Mouse (Mus musculus): ENCODE results near the gene Olfr56. TPM values are rescaled to one million over a fixed set of nuclear protein-coding genes. Genes with fewer than 3 reads are reported as not detected.
"Not testable (repeated sequence)": the region's sequence is repeated elsewhere in the genome, so short reads cannot be mapped to it uniquely, and the experiment has no call there.

Gene Olfr56
- polyA plus RNA-seq, 1 experiment from 2014 or later, result not detected

DNA sequence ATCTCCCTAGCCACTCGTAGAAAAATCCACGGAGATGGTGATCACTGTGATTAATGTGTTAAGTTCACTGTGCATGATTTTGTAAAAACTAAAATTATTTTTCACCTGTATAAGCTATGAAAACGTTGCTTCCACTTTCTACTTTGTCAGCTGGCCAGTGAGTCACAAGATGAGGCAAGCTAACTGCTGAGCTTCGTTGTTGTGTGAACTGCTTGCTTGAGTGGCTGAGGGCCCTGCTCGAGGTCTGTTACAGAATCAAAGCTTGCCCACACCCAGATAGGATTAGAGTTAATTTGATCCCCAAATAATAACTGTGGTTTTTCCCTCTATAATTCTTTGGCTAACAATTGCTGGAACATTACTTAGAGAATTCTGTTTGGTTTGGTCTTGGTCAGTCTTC, 73.2 kb downstream of the Olfr56 start:
- not testable (repeated sequence) for ATAC-seq (ENCODE audit: insufficient read depth); H3K27ac ChIP-seq (ENCODE audit: low read depth); DNase-seq; H3K9me3 ChIP-seq (ENCODE audit: low read depth, low read length); H3K4me2 ChIP-seq; H3K9ac ChIP-seq; H3K4me3 ChIP-seq (ENCODE audit: low read depth, low read length); H3K27me3 ChIP-seq (ENCODE audit: insufficient read depth, low read length); H3K36me3 ChIP-seq (ENCODE audit: insufficient read depth); H3K4me1 ChIP-seq (ENCODE audit: insufficient read depth)
- WGBS, result no CpG with 5 or more reads among the region's 5 CpGs

DNA sequence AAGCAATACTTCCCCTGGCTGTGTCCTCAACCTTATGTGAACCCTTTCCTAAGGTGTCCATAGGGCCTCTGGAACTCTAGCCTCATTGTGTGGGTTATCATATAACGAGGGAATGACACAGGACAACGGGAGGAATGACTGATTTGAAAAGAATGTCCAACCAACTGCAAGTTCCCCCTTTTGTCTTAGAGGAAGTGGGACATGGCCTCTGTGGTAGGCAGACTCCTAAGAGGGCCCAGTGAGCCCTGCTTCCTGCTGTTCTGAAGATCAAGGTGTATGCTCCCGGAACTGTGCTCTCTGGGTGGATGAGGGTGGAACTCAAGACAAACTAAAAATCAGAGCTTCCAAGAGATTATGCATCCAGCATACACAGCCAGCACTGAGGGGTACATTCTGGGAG, 81.4 kb downstream of the Olfr56 start:
- H3K4me1 ChIP-seq (ENCODE audit: insufficient read depth); H3K27ac ChIP-seq (ENCODE audit: low read depth); H3K27me3 ChIP-seq (ENCODE audit: insufficient read depth, low read length); H3K36me3 ChIP-seq (ENCODE audit: insufficient read depth); DNase-seq; H3K4me2 ChIP-seq; ATAC-seq (ENCODE audit: insufficient read depth); H3K9me3 ChIP-seq (ENCODE audit: low read depth, low read length); H3K4me3 ChIP-seq (ENCODE audit: low read depth, low read length); H3K9ac ChIP-seq: not testable (repeated sequence)
- WGBS, result 41% methylated on average over 2 of the region's 3 CpGs

DNA sequence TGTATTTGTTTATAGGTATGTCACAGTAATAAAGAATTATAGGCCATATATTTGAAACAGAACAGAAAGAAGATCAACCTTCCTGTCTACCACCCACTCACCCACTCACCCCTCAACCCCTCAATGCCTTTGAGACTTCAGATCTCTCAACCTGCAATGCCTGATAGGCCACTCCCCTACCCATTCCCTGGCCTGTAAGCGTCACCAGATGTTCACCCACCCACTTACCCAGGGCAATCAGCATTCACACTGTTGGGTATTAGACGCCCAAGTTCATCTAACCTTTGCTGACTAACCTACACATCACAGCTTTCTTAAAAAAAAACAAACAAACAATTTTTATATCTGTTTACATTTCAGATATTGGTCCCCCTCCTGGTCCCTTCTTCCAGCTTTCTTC, 83.2 kb downstream of the Olfr56 start:
- H3K4me3 ChIP-seq (ENCODE audit: low read depth, low read length); DNase-seq; H3K4me1 ChIP-seq (ENCODE audit: insufficient read depth); ATAC-seq (ENCODE audit: insufficient read depth); H3K4me2 ChIP-seq; H3K9ac ChIP-seq; H3K27ac ChIP-seq (ENCODE audit: low read depth); H3K36me3 ChIP-seq (ENCODE audit: insufficient read depth); H3K9me3 ChIP-seq (ENCODE audit: low read depth, low read length); H3K27me3 ChIP-seq (ENCODE audit: insufficient read depth, low read length): not testable (repeated sequence)
- WGBS, result 59% methylated on average over 1 of the region's 2 CpGs

GRCm38 (mm10) chr11:49063713-49064469, 85.2 kb downstream of the Olfr56 start, which contains the start of gene Tgtp2:
Gene Tgtp2, minus strand, starts transcription at chr11:49064206.
- not testable (repeated sequence) for H3K27ac ChIP-seq (ENCODE audit: low read depth); H3K9me3 ChIP-seq (ENCODE audit: low read depth, low read length); H3K4me1 ChIP-seq (ENCODE audit: insufficient read depth); DNase-seq; H3K27me3 ChIP-seq (ENCODE audit: insufficient read depth, low read length); ATAC-seq (ENCODE audit: insufficient read depth); H3K4me3 ChIP-seq (ENCODE audit: low read depth, low read length); H3K9ac ChIP-seq; H3K36me3 ChIP-seq (ENCODE audit: insufficient read depth); H3K4me2 ChIP-seq
- 67% methylated on average over 5 of the region's 5 CpGs for WGBS

DNA sequence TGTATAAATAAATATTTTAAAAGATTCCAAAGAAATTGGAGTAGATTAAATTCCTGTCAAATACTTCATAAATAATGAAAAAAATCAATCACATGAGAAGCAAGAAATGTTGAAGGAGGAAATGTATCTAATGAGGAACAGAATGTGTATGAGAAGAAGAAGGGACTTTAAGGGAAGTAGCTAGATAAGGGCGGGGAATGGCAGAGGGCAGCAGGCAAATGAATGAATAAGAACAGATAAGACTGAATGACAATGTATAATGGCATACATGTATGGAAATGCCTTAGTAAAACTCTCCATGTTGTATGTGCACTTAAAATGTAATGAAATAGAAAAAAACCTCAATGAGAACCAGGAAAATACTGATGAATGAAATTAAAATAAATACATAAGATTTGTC, 89.7 kb downstream of the Olfr56 start:
- ATAC-seq (ENCODE audit: insufficient read depth), result no peak
- TF ChIP-seq CTCF (IDR thresholded peaks at IDR 0.05; ENCODE audit: low read depth), result no peak

GRCm38 (mm10) chr11:49076001-49076757, 97.5 kb downstream of the Olfr56 start, which contains the start of gene Ifi47:
Gene Ifi47, plus strand, starts transcription at chr11:49076587.
- not testable (repeated sequence) for H3K4me2 ChIP-seq; H3K27me3 ChIP-seq (ENCODE audit: insufficient read depth, low read length); H3K36me3 ChIP-seq (ENCODE audit: insufficient read depth); H3K4me3 ChIP-seq (ENCODE audit: low read depth, low read length); H3K4me1 ChIP-seq (ENCODE audit: insufficient read depth); H3K9ac ChIP-seq; ATAC-seq (ENCODE audit: insufficient read depth); H3K9me3 ChIP-seq (ENCODE audit: low read depth, low read length)
- peak within 1 kb of the TSS; percentile 54; the same call in 1 of the 2 replicates for H3K27ac ChIP-seq (ENCODE audit: low read depth)
- DNase-seq, result peak; percentile 58
- WGBS, result 62% methylated on average over 6 of the region's 6 CpGs

More for the DNA sequence above, 89.7 kb downstream of the Olfr56 start:
- H3K27ac ChIP-seq (ENCODE audit: low read depth), result no peak overlapping the region
- H3K9ac ChIP-seq, result no peak overlapping the region
- no peaks in the 10 kb centered on the region for H3K36me3 ChIP-seq (ENCODE audit: insufficient read depth)
- no peaks in the 10 kb centered on the region for H3K4me1 ChIP-seq (ENCODE audit: insufficient read depth)
- H3K4me2 ChIP-seq, result no peak overlapping the region
- WGBS, result 84% methylated on average over 1 of the region's 1 CpGs
- no peaks in the 10 kb centered on the region for H3K9me3 ChIP-seq (ENCODE audit: low read depth, low read length)
- no peak for DNase-seq
- H3K4me3 ChIP-seq (ENCODE audit: low read depth, low read length), result no peak overlapping the region
- no peaks in the 10 kb centered on the region for H3K27me3 ChIP-seq (ENCODE audit: insufficient read depth, low read length)

- no peak overlapping the region for H3K9ac ChIP-seq
- 72% methylated on average over 1 of the region's 1 CpGs for WGBS
- no peak overlapping the region for H3K4me3 ChIP-seq (ENCODE audit: low read depth, low read length)
- H3K27me3 ChIP-seq (ENCODE audit: insufficient read depth, low read length), result no peaks in the 10 kb centered on the region
- no peak overlapping the region for H3K27ac ChIP-seq (ENCODE audit: low read depth)
- DNase-seq (no peak), ATAC-seq (ENCODE audit: insufficient read depth) (no peak)
- H3K4me2 ChIP-seq, result no peak overlapping the region
- no peaks in the 10 kb centered on the region for H3K36me3 ChIP-seq (ENCODE audit: insufficient read depth)
- H3K9me3 ChIP-seq (ENCODE audit: low read depth, low read length), result no peaks in the 10 kb centered on the region
- H3K4me1 ChIP-seq (ENCODE audit: insufficient read depth), result no peaks in the 10 kb centered on the region
- TF ChIP-seq CTCF (IDR thresholded peaks at IDR 0.05; ENCODE audit: low read depth), result no peak
Measured at GRCm38 (mm10) chr11:49077012-49077411, 98.3 kb downstream of the Olfr56 start.
